Mouse (Mus musculus) layer of hippocampus, postnatal 14 days (tissue): Measurements from ENCODE around the gene Fam187a. TPM values are rescaled to one million over a fixed set of nuclear protein-coding genes. Genes with fewer than 3 reads are reported as not detected.

Experiments
- DNase-seq, 2 experiments: peaks; one replicate each; pipeline ENCODE4 v3.0.0; 2021 to 2022; ENCODE audit warnings: low spot score in 2 of 2, mixed read lengths in 1 of 2
- total RNA-seq, 2 experiments: library from RNA; stranded (reverse); gene quantifications; 2 replicates each; pipeline ENCODE4 v1.2.3; 2021

Gene Fam187a
- total RNA-seq, 2 experiments from 2014 or later: 0.21 to 0.41 TPM

DNA sequence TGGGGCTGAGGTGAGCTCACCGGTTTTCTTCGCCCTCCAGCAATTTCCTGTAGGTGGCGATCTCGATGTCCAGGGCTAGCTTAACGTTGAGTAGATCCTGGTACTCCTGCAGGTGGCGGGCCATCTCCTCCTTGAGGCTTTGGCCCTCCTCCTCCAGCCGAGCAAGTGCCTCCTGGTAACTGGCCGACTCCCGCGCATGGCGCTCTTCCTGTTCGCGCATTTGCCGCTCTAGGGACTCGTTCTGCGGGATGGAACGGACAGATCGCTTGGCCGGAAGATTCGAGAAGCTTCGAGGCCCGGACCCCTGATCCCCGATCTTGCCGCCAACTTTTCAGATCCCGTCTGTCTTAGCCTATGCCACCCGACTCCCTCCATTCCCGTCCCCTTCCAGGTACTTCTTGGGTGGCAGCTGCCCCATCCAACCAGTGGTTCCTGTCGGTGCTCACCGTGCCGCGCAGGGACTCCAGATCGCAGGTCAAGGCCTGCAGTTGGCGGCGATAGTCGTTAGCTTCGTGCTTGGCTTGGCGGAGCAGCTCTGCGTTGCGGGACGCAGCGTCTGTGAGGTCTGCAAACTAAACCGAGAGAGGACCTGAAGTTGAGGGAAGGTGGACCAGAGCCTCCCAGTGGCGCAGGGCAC lies 8.2 kb downstream of the Fam187a start:
- no peak for DNase-seq

DNA sequence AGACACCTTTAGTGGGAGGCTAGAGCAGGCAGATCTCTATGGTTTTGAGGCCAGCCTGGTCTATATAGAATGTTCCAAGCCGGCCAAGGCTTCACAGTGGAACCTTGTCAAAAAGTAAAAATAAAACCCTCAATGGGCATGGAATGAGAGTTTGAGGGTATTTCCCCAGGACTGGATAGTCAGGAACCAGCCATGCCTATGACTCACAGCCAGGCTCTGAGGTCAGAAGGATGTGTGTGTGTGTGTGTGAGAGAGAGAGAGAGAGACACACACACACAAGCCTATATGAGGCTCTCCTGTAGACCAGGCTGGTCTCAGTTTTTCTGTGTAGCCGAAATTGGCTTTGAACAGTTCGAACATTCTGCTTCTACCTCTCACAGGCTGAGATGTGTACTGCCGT lies 9.7 kb downstream of the Fam187a start:
- no peak for DNase-seq

DNA sequence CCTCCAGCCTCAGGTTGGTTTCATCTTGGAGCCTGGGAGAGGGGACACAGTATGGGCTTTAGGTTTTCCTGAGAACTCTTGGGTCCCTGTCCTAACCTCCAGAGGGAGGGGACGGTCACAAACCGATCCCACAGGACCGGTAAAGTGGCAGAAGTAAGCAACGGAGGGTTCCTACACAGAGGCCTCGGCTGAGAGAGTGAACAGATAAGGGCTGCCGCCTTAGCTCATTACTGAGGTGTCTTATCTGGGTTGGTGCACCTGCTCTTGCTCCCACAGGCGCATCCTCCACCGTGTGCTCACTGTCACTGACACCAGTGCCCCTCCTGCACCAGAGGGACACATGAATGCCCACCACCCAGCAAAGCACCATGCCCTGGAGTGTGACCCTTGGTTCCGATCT lies 10.8 kb downstream of the Fam187a start:
- no peak for DNase-seq

DNA sequence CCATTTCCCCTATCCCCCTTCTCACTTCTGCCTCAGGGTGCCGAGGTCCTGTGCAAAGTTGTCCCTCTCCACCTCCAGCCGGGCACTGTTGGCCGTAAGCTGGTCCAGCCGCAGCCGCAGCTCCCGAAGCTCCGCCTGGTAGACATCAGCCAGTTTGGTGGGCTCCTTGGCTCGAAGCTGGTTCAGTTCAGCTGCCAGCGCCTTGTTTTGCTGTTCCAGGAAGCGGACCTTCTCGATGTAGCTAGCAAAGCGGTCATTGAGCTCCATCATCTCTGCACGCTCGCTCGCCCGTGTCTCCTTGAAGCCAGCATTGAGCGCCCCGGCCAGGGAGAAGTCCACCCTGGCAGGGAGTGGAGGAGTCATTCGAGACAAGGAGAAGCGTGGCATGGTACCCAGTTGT lies 11.7 kb downstream of the Fam187a start:
- DNase-seq: no peak

DNA sequence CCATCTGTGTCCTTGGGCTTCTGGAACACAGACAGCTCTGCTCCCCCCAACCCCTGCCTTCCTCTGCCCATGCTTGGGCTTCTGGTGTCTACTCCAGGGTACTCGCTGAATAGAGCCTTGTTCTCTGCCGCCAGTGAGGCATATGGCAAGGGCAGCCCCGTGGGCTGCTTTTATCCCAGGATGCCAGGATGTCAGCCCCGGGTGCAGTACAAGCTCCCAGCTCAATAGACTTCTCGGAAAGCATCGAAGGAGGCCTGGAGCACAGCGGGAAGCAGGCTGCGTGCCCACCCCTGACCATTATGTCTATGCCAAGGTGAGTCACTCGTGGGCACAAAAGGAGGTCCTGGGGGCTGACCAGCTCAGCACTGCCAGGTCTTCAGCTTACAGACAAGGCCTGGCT lies 13.4 kb downstream of the Fam187a start:
- DNase-seq: peak; percentile 57 to 76

DNA sequence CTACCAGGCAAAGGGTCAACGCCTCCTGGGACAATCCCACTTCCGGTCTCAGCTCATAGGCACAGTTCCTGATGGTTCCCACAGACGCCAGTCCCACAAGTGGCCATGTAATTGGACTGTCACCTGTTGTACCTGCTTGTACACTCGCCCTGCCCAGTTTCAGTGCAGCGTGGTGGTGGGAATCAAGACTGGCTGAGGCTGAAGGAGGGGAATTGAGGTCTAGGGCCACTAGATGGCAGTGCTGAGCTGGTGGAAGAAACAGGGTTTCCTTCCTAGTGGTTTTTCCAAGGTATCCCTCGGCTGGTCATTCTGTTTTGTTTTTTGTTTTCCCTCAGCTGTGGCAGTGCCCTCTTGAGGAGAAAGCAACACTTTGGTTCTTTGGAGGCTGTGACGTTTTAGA lies 15.8 kb downstream of the Fam187a start, which contains the start of gene Gfap:
Gene Gfap (minus strand): TSS at position 150 of the 400 bp plus-strand sequence.
- peak; percentile 79 to 86 for DNase-seq

DNA sequence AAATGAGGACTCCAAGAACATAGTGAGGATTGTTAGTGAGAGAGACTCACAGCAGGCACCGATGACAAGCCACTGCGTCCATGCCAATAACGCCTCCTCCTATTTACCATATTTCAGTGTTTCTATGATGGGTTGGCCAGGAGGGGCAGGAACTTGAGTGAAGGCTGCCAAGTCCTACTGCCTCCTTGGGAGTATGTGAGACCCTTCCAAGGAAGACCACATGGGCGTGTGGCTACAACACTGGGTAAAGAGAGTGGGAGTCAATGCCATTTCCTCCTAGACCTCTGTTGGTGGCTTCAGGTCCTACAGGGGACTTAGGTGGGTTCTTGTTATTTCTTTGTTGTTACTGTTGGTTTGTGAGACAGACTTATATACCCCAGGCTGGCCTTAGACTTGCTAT lies 16.2 kb downstream of the Fam187a start:
- DNase-seq: no peak

DNA sequence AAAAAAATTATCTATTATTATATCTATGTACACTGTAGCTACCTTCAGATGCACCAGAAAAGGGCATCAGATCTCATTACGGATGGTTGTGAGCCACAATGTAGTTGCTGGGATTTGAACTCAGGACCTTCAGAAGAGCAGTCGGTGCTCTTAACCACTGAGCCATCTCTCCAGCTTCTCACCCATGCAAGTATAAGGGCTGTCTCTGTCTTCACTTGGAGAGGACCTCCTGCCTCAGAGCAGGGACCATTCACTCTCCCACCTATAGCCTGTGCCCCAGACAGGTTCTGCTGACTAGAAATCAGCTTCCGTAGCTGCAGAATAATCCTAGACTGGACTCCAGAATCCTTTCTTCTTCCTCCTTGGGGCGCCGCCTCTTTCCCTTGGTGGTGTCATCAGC lies 17.1 kb downstream of the Fam187a start:
- no peak for DNase-seq

DNA sequence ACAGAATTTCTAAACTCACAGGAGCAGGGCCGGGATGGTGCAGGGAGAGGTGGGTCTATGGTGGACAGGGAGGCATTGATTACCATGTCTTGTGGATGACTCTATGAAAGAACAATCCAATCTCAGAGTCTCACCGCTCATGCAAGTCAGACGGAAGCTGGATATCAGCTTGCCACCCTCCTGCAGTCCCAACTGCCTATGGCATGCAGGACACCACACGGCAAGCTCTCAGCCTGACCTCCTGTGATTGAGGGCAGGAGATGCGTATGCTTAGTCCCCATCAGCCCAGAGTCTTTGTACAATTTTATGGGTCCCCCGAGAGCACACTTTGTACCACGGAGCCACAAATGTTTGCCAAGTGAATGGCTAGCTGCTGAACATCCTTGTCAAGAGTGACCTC lies 18.7 kb downstream of the Fam187a start:
- DNase-seq: no peak

DNA sequence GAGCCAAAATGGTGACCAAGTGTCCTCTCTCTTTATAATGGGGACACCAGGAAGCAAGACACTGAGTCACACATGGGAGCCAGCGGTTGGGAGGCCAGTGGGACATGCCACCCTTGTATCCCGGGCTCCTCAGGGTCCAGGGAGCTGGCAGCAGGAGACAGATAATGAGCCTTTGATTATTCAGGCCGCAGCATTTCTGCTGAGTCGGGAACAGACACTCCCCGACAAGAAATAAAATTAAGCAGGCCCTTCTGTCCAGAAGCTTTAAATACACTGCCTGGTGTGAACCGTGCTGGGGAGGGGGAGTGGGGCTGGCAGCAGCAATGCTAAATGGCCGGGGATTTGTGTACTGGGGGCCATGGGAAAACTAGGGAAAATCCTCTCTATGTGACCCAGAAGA lies 26.4 kb downstream of the Fam187a start:
- DNase-seq: no peak

DNA sequence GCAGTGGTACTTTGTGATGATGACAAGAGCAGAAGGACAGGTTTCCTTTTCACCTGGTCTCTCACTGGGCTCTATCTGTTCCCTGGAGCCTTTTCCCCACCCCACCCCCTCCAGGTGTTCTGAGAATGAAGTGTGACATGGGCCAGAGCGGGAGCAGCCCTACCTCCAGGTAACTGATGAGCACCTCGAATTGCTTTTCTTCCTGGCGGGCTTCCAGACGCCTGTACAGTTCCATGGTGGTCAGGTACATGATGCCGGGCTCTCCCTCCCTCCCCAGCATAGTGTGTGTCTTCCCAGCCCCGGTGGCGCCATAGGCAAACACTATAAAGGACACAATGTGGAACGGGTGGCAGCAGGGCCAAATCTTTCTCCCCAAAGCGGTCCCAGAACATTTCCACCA lies 30.4 kb downstream of the Fam187a start:
- no peak for DNase-seq

DNA sequence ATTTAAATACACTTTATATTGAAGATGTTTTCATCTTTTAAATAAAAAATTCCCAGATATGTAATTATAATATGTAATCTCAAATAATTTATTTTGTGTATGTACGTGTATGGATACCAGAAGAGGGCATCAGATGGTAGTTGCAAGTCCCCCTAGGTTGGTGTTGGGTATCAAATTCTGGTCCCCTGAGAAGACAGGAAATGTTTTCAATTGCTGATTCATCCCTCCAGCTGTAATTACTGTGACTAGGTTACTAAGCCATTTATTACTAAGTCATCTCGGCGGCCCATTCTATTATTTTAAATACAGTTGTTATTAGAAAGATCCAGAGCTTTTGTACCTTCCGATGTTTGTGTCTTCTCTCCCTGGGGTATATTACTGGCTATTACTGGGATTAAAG lies 33.1 kb downstream of the Fam187a start:
- no peak for DNase-seq

DNA sequence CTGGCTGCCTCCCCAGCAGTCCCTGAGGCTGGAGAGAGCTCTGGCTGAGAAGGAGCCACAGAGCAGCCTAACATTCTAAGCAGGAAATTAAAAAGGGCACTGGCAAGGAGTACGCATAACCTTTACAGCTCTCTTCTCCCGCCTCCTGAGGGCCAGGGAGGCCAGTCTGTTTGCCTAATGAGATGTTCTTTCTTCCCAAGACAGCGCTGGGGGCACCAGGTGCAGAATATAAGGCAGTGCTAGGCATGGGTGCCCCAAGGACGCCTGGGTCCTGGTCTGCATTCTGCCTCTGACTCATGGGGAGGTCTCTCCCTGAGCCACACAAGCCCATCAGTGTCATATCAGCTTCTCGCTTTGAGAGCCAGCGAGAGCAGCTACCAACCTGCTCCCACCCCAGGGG lies 36.5 kb downstream of the Fam187a start:
- no peak for DNase-seq

DNA sequence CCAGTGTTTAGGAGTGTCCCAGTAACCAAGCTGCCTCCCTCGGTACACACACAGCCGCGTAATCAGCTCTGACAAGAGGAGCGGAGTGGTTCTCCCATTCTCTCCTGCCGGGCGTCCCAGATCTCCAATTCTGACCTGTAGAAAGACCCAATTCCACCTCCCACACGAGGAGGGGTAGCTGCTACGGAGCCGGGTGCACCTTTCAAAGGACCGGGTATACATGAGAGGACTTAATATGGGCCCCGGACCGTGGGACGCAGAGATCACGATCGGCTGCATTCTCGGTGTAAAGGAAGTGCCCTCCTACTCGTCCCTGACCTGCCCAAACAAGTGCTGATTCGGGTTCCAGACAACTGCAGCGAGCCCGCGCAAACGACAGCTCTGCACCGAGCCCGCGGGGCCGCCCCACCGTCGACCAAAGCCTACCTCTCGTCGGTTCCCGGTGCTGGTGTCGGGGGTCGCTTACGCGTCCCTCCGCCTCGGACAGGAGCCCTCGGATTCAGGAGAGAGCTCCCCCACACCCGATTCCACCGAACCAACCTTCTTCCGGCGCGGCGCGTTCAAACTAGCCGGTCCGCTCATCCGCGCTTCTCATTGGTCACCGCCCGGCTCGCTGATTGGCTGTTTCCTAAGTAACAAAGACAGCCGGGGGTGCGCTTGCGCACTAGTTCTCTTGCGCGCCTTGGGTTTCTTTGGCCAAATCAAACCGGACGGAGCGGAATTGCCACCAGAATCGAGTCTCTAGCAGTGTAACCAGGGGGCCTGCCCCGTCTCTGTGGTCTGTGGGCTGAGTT lies 39.8 kb downstream of the Fam187a start, which contains the start of gene Kif18b:
Gene Kif18b (minus strand): TSS at position 568 of the 794 bp plus-strand sequence.
- peak; percentile 89 to 96 for DNase-seq

DNA sequence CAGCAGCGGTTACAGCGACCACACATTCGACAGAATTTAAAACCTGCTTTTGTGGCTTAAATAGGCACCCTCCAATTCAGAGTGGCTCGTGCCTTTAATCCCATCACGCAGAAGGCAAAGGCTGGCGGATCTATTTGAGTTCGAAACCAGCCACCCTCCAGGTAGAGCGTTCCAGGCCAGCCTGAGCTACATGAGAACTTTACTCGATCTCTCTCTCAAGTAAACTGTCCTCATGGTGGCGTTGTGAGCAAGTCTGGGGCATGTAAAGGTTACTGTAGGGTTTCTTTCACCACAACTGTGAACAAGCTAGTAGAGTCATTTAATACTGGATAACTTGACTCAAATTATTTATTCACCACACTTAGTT lies 40.4 kb downstream of the Fam187a start:
- no peak for DNase-seq

DNA sequence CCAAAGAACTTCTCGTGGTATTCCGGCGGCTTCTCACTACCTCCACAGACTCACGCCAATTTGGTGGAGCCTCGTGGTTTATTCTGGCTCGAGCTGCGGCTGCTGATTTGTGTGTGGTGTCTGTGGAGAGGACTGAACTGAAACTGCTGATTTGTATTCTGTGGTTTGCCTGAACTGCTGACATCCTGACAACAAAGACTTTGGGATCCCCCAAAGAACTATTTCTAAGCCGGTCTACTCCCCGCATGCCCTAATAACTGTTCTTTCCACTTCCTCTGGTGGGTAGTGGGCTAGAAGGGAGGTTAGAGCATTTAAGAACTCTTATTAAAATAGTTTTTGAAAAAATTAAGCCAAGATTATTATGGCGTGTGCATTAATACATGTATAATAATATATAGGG lies 45.7 kb downstream of the Fam187a start:
- DNase-seq: no peak

DNA sequence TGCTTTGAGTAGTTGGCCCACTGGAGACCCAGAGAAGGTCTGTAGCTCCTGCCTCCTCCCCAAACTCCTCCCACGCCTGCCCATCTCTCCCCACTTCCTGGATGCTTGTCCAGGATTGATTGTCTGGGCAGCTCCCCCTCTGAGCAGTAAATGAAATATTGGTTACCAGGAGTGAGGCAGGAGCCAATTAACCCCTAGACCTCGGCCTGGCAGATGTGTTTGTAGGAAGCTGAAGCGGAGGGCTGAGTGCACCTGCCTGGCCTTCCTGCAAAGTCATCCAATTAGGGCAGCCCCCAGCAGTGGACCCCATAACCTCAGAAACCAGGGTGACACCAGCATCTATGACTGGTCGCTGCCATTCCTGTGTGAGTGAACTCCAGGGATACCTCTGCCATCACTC lies 51.3 kb downstream of the Fam187a start:
- no peak for DNase-seq

Other genes with a start within 250 kb of the Fam187a start
- gene Meioc, start 221.5 kb upstream of the Fam187a start, total RNA-seq: not detected
- 10 to 100 TPM; 37.9 to 41.3 TPM for gene Ccdc43, start 187.4 kb upstream of the Fam187a start, total RNA-seq
- gene Adam11, start 123.7 kb upstream of the Fam187a start, total RNA-seq: 100 to 1,000 TPM; 186 to 207 TPM
- 10 to 100 TPM; 10.3 to 12.9 TPM for gene Gjc1, start 65.5 kb upstream of the Fam187a start, total RNA-seq
- gene Higd1b, start 49.3 kb upstream of the Fam187a start, total RNA-seq: 1 to 10 TPM; 5.3 to 6.5 TPM
- 100 to 1,000 TPM; 113 to 124 TPM for gene Eftud2, start 4.2 kb upstream of the Fam187a start, total RNA-seq
- gene Ccdc103, start 4.0 kb upstream of the Fam187a start, total RNA-seq: 1 to 10 TPM; 1.5 to 2.0 TPM
- 100 to 1,000 TPM; 263 to 355 TPM for gene Gfap, start 15.7 kb downstream of the Fam187a start, total RNA-seq
- gene Kif18b, start 40.0 kb downstream of the Fam187a start, total RNA-seq: 1 to 10 TPM in 1 of 2 experiments, under 1 TPM in 1; 0.91 to 1.4 TPM
- gene C1ql1, start 61.5 kb downstream of the Fam187a start, total RNA-seq: 10 to 100 TPM; 36.0 to 37.8 TPM
- 100 to 1,000 TPM; 112 to 113 TPM for gene Nmt1, start 143.0 kb downstream of the Fam187a start, total RNA-seq
- gene Dcakd, start 143.2 kb downstream of the Fam187a start, total RNA-seq: 100 to 1,000 TPM; 113 to 128 TPM
- gene Plcd3, start 216.5 kb downstream of the Fam187a start, total RNA-seq: 10 to 100 TPM in 1 of 2 experiments, 1 to 10 TPM in 1; 9.7 to 10.3 TPM
- gene Acbd4, start 216.5 kb downstream of the Fam187a start, total RNA-seq: 10 to 100 TPM; 71.0 to 80.3 TPM
- 10 to 100 TPM; 50.8 to 53.8 TPM for gene Hexim1, start 231.1 kb downstream of the Fam187a start, total RNA-seq
- 10 to 100 TPM; 11.2 to 16.1 TPM for gene Hexim2, start 247.3 kb downstream of the Fam187a start, total RNA-seq